33 mouse cellular contexts compared by ENCODE assay signal in genomic region chr1:16837111-16837510, GRCm38 (mm10).
"Had no signal": no experiment of that assay in that cellular context is flagged by ENCODE, and none has a peak within 500 bp of the region (broad histone marks: within the 10 kb centered on the region; RNA-seq: fewer than 3 reads in every experiment).

No protein-coding gene starts in this region.

- H3K9ac ChIP-seq: heart, embryonic 12.5 days; heart, embryonic 13.5 days; heart, embryonic 15.5 days; hindbrain, embryonic 12.5 days; hindbrain, embryonic 13.5 days; hindbrain, embryonic 14.5 days; hindbrain, embryonic 15.5 days; intestine, embryonic 15.5 days; kidney, embryonic 15.5 days had no signal

- H3K4me1 ChIP-seq: heart, embryonic 12.5 days; heart, embryonic 13.5 days; heart, embryonic 15.5 days; hindbrain, embryonic 10.5 days; hindbrain, embryonic 12.5 days; hindbrain, embryonic 13.5 days; hindbrain, embryonic 15.5 days; intestine, embryonic 15.5 days; kidney, embryonic 15.5 days had no signal

- H3K27me3 ChIP-seq: heart, embryonic 12.5 days; heart, embryonic 13.5 days; heart, embryonic 15.5 days; hindbrain, embryonic 12.5 days; hindbrain, embryonic 13.5 days; hindbrain, embryonic 15.5 days; intestine, embryonic 15.5 days; kidney, embryonic 15.5 days had no signal

- H3K36me3 ChIP-seq: heart, embryonic 12.5 days; heart, embryonic 13.5 days; heart, embryonic 15.5 days; hindbrain, embryonic 10.5 days; hindbrain, embryonic 12.5 days; hindbrain, embryonic 13.5 days; hindbrain, embryonic 15.5 days; intestine, embryonic 15.5 days; kidney, embryonic 15.5 days had no signal

- DNase-seq: heart, postnatal 10 days; heart, postnatal 14 days; heart, postnatal 36 days; heart, postnatal 4 days; kidney, adult 11 months; kidney, adult 18-20 months; kidney, adult 2 months; kidney, adult 8-10 months; kidney, adult 9 months; kidney, postnatal 10 days; kidney, postnatal 14 days; kidney, postnatal 25 days; kidney, postnatal 4 days; layer of hippocampus, adult 9-11 months; layer of hippocampus, postnatal 36 days had no signal

- H3K4me3 ChIP-seq: heart, embryonic 12.5 days; heart, embryonic 13.5 days; heart, embryonic 15.5 days; hindbrain, embryonic 10.5 days; hindbrain, embryonic 12.5 days; hindbrain, embryonic 13.5 days; hindbrain, embryonic 15.5 days; intestine, embryonic 15.5 days; kidney, embryonic 15.5 days; layer of hippocampus, adult 2 months; left cerebral cortex, adult 2 months had no signal

- ATAC-seq: hindbrain, embryonic 16.5 days; hindbrain, postnatal 0 days; inflammation-experienced regulatory T-cells, adult 6 months; intestine, embryonic 15.5 days; intestine, embryonic 16.5 days; intestine, postnatal 0 days had no signal

- H3K9me3 ChIP-seq: heart, embryonic 12.5 days; heart, embryonic 13.5 days; heart, embryonic 15.5 days; hindbrain, embryonic 10.5 days; hindbrain, embryonic 12.5 days; hindbrain, embryonic 13.5 days; hindbrain, embryonic 15.5 days; intestine, embryonic 15.5 days; kidney, embryonic 15.5 days had no signal

- H3K27ac ChIP-seq: heart, embryonic 13.5 days; heart, embryonic 15.5 days; hindbrain, embryonic 10.5 days; hindbrain, embryonic 12.5 days; hindbrain, embryonic 13.5 days; hindbrain, embryonic 14.5 days; hindbrain, embryonic 15.5 days; hindbrain, postnatal 0 days; intestine, embryonic 15.5 days; kidney, embryonic 15.5 days; kidney, postnatal 0 days; layer of hippocampus, adult 2 months; left cerebral cortex, adult 2 months had no signal
